Mouse (Mus musculus) forebrain, embryonic 13.5 days (tissue): ENCODE data around the gene Traf2. TPM values are rescaled to one million over a fixed set of nuclear protein-coding genes. Genes with fewer than 3 reads are reported as not detected.

ENCODE experiments used
- ATAC-seq: fragments of 200-750 bp; cut with Nextera tagmentation; 2 replicates; pipeline ENCODE4 v1.8.0; 2017
- H3K27ac ChIP-seq: fragments of 300-500 bp; sonication (generic); 2 replicates; pipeline ENCODE4 v1.5.1; 2015; ENCODE audit warnings: inconsistent platforms, mild to moderate bottlenecking, moderate library complexity
- H3K27me3 ChIP-seq: fragments of 300-500 bp; sonication (generic); 2 replicates; pipeline ENCODE4 v1.6.1; 2015; ENCODE audit warnings: mild to moderate bottlenecking, inconsistent platforms
- H3K36me3 ChIP-seq: fragments of 300-500 bp; sonication (generic); 2 replicates; pipeline ENCODE4 v1.6.1; 2015; ENCODE audit warnings: mild to moderate bottlenecking, inconsistent platforms; ENCODE audit not compliant: poor library complexity, severe bottlenecking
- H3K4me1 ChIP-seq: fragments of 300-500 bp; sonication (generic); 2 replicates; pipeline ENCODE4 v1.6.1; 2015; ENCODE audit warnings: inconsistent platforms
- H3K4me2 ChIP-seq: fragments of 300-500 bp; sonication (generic); 2 replicates; pipeline ENCODE4 v1.6.1; 2015; ENCODE audit warnings: inconsistent platforms, mild to moderate bottlenecking, moderate library complexity
- H3K4me3 ChIP-seq: fragments of 300-500 bp; sonication (generic); 2 replicates; pipeline ENCODE4 v1.5.1; 2015; ENCODE audit warnings: mild to moderate bottlenecking, inconsistent platforms
- H3K9ac ChIP-seq: fragments of 300-500 bp; sonication (generic); 2 replicates; pipeline ENCODE4 v1.6.1; 2015; ENCODE audit warnings: mild to moderate bottlenecking, inconsistent platforms
- H3K9me3 ChIP-seq: fragments of 300-500 bp; sonication (generic); replicated peaks from 2 replicates; pipeline ENCODE4 v1.6.1; 2016; ENCODE audit warnings: inconsistent platforms
- WGBS: fragments of 180-500 bp; shearing (Covaris S2); methylation state at CpG from one replicate; pipeline ENCODE4 v1.1.7; 2015; 5-methylcytosine and 5-hydroxymethylcytosine counted together
- polyA plus RNA-seq: library from polyadenylated mRNA; unstranded; fragments of >200 nt; fragmentation: Nextera tagmentation; extraction: Ambion mirVana; gene quantifications from 2 replicates; pipeline ENCODE4 v1.2.1, GENCODE M21; 2015

Traf2 gene
- polyA plus RNA-seq, 1 experiment from 2014 or later = 30.9 TPM

DNA sequence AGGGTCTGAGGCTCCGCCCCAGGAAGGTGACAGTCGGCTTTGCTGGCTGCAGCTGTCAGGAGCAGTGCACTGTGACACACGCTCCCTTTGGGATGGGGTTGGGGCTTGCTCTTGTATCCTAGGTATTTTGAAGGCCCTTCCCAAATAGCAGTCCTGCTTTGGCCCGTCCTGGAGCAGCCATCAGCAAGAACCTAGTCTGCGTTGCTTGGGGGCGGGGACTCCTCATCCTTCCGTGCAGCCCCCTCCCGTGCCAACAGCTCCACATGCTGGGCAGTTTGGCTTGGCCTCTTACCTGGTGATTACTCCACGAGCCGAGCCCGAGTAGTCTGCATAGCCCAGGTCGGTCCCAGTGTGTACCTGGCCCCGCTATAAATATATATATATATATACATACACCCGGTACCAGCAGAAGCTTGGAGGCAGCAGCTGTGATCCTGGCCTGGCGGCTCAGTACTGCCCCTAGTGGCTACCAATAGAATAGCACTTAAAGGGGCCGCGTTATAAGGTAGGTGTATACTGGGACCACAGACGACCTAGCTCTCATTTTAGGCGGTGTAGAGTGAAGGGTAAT lies 34.6 kb upstream of the Traf2 start, which contains the start of gene Ajm1:
Gene Ajm1 (minus strand): TSS at position 464 of the 571 bp plus-strand sequence.
- H3K9ac ChIP-seq = peak within 1 kb of the TSS; percentile 59
- H3K27ac ChIP-seq = no peak within 1 kb of the TSS
- H3K9me3 ChIP-seq = no peaks in the 10 kb centered on the region
- H3K4me2 ChIP-seq = peak within 1 kb of the TSS; percentile 69
- 6% methylated on average over 19 of the region's 19 CpGs for WGBS
- peaks cover 50% of the 10 kb centered on the region for H3K27me3 ChIP-seq
- peaks cover 32% of the 10 kb centered on the region for H3K36me3 ChIP-seq
- peak within 1 kb of the TSS; percentile 42 for H3K4me3 ChIP-seq
- ATAC-seq = peak; percentile 75
- peaks cover 52% of the 10 kb centered on the region for H3K4me1 ChIP-seq

DNA sequence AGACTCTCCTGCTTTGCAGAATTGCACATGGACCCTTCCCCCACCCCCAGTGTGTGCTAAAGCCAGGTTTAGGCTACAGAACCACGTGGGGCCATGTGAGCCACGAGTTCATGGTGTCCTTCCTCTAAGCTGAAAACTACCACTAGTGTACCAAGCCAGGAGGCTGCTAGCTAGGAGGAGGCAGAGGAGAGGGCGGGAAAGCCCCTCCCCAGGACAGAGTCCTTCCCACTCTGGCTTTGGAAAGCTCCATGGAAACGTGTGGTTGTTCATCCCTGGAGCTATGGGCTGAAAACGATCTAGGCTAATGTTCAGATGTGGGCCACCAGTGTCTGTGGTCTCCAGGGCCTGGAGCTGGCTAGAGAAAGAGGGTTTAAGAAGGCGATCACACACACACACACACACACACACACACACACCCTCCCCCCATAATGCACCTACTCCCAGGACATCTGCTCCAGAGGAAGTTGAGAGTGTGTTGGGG lies 33.9 kb upstream of the Traf2 start:
- H3K9me3 ChIP-seq = no peaks in the 10 kb centered on the region
- H3K27me3 ChIP-seq = peaks cover 57% of the 10 kb centered on the region
- H3K27ac ChIP-seq = no peak overlapping the region
- H3K4me2 ChIP-seq = peak overlapping the region; percentile 69
- peak overlapping the region; percentile 59; the same call in 1 of the 2 replicates for H3K9ac ChIP-seq
- peaks cover 26% of the 10 kb centered on the region for H3K36me3 ChIP-seq
- peaks cover 56% of the 10 kb centered on the region for H3K4me1 ChIP-seq
- H3K4me3 ChIP-seq = peak overlapping the region; percentile 42; the same call in 1 of the 2 replicates
- 52% methylated on average over 5 of the region's 6 CpGs for WGBS
- ATAC-seq = 0 out of 2 replicates have a peak, but pooled peaks have one; percentile 3

DNA sequence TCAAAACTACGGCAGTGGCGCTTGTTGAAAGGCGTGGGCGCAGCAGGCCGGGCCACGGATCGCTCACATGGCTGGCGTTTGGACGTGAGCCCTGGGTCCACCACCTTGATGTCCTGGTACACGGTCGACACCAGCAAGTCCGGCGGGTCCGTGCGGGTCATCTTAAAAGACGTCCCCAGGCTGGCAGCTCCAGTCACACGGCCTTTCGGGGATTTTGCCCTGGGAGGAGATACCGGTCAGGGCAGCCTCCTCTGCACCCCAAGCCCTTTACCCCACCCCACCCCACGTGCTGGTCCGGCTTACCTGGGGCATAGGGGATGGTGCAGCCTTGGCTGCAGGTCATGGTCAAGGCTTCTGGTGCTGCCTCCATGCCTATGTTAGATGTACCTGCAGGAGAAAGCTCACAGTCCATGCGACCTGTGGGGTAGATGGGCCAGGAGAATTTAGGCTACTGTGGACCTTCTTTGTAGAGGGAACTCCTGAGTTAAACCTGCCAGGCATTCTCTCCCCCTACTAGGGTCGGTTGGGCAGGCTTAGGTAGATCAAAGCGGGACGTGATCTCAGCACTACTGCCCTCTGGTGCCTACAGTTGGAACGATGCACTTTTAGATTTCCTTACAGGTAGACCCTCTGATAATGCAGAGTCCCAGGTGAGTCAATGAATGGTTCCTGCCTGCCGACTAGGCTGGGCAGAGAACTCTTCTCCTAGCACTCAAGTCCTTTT lies 33.2 kb upstream of the Traf2 start:
- Histone ChIP-seq H3K9ac (no peak overlapping the region), H3K27me3 (peaks cover 59% of the 10 kb centered on the region), H3K36me3 (peaks cover 18% of the 10 kb centered on the region), H3K4me3 (peak overlapping the region; percentile 19), H3K27ac (no peak overlapping the region), H3K9me3 (no peaks in the 10 kb centered on the region), H3K4me1 (peaks cover 60% of the 10 kb centered on the region), H3K4me2 (peak overlapping the region; percentile 39)
- ATAC-seq = no peak
- WGBS = 7% methylated on average over 27 of the region's 27 CpGs

DNA sequence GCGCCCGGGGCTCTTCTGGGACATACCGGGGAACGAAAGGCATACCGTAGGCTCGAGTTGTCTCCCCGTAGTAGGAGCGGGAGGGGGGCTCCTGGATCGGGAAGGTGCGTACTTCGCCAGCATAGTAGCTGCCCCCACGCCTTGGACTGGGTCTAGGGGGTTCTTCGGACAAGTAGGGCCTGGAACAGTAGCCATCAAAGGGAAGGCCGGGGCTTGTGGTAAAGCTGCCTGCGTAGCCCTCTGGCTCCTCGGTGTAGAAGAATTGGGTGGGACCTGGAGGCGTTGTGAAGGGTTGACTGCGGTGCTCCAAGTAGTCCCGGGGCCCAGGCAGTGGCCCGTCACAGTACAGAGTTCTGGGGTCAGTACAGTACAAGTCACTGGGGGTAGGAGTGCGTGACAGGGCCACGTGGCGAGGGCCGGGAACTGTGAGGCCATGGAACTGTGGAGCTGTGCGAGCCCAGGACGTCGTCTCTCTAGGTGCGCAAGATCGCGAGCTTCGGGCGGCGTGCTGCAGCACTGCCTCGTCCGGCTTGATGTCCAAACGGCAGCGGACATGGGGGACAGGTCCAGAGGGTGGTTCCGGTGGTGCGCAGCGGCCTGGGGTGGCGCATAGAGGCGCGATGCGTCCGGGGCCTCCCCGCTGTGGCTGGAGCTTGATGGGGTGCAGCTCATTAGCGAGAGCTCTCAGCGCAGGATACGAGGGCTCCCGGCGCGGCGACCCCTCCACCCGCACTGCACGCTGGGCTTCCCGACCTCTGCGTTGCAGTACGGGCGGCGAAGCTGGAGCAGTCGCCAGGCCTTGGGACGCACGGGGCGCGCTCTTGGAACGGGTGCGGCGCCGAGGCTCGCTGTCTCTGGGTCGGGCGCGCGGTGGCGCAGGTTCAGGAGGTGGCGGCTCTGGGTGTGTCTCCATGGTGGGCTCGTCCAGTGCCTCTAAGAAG lies 32.3 kb upstream of the Traf2 start:
- H3K4me3 ChIP-seq = peak overlapping the region; percentile 19
- H3K4me1 ChIP-seq = peaks cover 62% of the 10 kb centered on the region
- peaks cover 59% of the 10 kb centered on the region for H3K27me3 ChIP-seq
- H3K9me3 ChIP-seq = no peaks in the 10 kb centered on the region
- no peak overlapping the region for H3K27ac ChIP-seq
- peak overlapping the region; percentile 39 for H3K4me2 ChIP-seq
- peaks cover 10% of the 10 kb centered on the region for H3K36me3 ChIP-seq
- no peak overlapping the region for H3K9ac ChIP-seq
- WGBS = 5% methylated on average over 77 of the region's 77 CpGs
- no peak for ATAC-seq

DNA sequence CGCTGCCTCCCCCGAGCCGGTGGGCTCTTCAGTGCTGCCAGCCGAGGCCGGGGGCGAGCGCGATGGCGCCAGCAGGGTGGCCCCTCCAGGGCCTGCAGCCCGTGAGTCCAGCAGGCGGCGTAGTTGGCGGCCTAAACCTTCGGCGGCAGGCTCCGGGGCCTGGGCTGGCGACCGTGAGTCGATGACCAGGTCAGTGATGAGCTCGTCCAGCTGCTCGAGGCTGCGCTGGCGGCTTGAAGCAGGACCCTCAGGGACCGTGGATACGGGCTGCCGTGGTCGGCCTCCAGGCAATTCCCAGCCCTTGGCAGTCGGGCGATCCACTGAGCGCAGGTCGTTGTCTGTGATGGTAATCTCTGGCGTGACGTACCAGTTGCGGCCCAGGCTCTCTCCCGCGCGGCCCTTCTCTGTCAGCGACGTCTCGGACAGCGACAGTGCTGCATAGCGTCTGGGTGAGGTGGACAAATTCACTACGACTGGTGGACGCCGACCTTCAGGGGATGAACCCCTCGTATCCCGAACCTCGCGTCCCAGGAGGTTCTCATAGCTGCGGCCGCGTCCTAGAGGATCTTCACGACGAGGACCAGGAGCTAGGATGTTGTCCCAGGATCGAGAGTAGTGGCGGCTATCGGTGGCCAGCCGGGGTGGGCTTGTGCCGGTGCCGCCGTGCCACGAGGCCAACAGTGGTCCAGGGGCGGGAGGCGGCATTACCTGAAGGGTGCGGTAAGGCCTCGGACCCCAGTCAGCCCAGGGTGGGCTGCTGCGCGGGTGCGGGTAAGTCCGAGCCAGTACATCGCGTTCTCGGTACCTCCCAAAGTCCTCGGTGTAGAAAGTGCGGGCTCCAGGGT lies 31.4 kb upstream of the Traf2 start:
- no peak for ATAC-seq
- Histone ChIP-seq H3K36me3 (peaks cover under 1% of the 10 kb centered on the region), H3K27ac (no peak overlapping the region), H3K4me3 (peak overlapping the region; percentile 27), H3K4me2 (peak overlapping the region; percentile 49), H3K9me3 (no peaks in the 10 kb centered on the region), H3K9ac (0 out of 2 replicates have a peak overlapping the region, but pooled peaks have one; percentile 30), H3K4me1 (peaks cover 71% of the 10 kb centered on the region), H3K27me3 (peaks cover 59% of the 10 kb centered on the region)
- WGBS = 4% methylated on average over 75 of the region's 75 CpGs

DNA sequence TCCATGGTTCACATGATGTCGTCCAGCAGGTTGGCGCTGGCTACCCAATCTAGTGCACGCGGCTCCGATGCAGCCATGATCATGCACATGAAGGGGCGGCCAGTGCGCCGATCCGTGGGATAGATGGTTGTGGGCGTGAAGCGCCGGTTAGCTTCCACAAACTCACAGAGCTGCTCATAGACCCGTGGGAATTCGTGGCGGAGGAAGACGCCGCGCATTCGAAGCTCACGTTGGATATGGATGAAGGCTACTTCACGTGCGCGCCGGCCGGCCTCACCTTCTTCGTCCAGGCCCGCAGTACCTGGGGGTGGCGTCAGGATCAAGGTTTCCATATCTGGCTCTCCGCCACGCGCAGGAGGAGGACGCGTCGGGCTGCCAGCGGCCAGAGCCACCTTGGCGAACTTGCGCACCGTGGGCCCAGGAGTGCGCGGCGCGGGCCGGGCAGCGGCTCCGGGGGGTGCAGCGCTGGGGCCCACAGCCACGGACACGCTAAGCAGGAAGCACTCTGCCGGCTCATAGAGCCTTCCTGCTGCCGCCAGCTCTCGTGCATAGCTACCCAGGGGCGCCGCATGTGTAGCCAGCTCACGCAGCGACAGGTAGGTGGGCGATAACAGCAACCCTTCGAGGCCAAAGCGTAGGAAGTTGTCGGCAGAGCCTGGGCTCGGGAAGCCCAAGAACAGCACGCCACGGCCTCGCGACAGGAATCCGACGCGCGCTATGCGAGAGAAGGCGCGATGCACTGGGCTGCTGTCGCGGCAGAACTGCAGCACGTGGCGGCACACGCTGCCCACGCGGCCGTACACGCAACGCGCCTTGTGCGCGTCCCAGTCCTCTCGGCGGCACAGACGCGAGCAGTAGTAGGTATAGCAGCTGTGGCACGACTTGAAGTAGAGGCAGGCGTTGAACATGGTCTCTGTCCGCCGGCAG lies 30.5 kb upstream of the Traf2 start:
- peak overlapping the region; percentile 27 for H3K4me3 ChIP-seq
- H3K9me3 ChIP-seq = no peaks in the 10 kb centered on the region
- H3K27me3 ChIP-seq = peaks cover 59% of the 10 kb centered on the region
- H3K9ac ChIP-seq = 0 out of 2 replicates have a peak overlapping the region, but pooled peaks have one; percentile 30
- H3K4me2 ChIP-seq = peak overlapping the region; percentile 49
- no peaks in the 10 kb centered on the region for H3K36me3 ChIP-seq
- 16% methylated on average over 92 of the region's 92 CpGs for WGBS
- ATAC-seq = no peak
- peaks cover 73% of the 10 kb centered on the region for H3K4me1 ChIP-seq
- H3K27ac ChIP-seq = no peak overlapping the region

DNA sequence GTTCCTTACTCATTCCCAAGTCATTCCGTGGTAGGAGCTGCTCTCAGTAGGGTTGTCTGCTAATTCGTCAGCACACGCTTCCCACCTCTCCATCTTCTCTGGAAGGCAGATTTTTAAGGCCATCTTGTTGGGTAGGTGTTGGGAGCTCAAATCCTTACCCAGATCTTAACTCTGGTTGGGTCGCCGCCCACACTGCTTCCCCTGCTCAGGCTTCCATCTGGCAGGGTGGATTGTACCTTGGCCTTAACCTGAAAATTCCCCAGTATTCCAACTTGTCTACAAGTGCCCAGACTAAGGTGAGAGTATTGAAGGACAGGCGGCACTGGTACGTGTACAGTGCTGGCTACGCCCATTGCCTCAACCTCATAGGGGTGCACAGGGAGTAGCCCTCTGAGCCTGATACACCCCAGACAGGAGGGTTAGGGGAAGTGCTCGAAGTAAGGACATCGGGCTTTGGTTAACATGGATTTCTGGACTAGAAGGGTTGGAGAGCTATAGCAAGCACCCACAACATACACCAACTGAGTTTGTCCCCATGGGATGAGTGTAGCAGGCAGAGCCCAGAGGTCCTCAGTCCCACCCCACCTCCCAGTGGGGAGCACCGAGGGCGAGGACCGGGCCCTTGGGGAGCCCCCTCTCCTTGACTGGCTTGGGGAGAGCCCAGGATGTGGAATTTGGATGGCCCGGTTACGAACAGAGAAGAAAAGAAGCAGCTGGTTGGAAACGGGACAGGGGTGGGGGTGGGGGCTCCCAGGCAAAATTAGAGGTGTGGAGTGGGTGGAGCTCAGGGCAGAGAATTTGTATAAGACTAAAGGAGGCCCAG lies 29.5 kb upstream of the Traf2 start:
- 0 out of 2 replicates have a peak overlapping the region, but pooled peaks have one; percentile 54 for H3K4me3 ChIP-seq
- peak overlapping the region; percentile 92 for H3K4me2 ChIP-seq
- peaks cover 65% of the 10 kb centered on the region for H3K4me1 ChIP-seq
- H3K9me3 ChIP-seq = no peaks in the 10 kb centered on the region
- ATAC-seq = no peak
- H3K36me3 ChIP-seq = peaks cover 9% of the 10 kb centered on the region
- 65% methylated on average over 16 of the region's 16 CpGs for WGBS
- no peak overlapping the region for H3K27ac ChIP-seq
- peak overlapping the region; percentile 71; the same call in 1 of the 2 replicates for H3K9ac ChIP-seq
- H3K27me3 ChIP-seq = peaks cover 57% of the 10 kb centered on the region

DNA sequence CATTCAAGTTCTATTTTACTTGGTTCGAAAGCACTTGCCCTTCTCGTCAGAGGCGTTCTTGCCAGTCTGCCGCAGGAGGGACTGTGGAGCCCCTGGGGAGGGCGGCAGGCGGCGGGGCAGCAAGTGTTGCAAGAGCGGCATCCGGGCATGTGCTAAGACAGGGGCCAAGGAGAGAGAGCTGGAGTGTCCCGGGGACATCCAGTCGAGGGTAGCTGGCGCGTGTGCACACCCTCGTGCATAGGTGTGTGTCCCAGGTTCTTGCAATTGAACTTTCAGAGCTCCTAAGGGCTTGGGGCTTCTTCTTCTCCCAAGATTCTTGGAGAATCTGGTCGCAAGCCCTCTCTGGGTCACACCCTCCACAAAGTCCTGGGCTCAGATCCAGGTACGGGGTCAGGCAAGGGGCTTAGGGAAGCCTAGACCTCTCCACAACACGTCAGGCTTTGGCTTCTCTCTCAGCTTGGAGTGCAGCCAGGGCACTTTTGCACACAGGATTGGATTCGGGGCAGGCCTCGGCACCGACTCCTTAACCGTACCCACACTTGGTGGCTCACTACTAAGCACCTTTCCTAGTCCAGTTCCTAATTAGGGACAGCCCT lies 28.8 kb upstream of the Traf2 start:
- H3K4me3 ChIP-seq = peak overlapping the region; percentile 54
- H3K9ac ChIP-seq = peak overlapping the region; percentile 71
- H3K27me3 ChIP-seq = peaks cover 50% of the 10 kb centered on the region
- no peaks in the 10 kb centered on the region for H3K9me3 ChIP-seq
- 9% methylated on average over 21 of the region's 21 CpGs for WGBS
- ATAC-seq = no peak; the same call in 1 of the 2 replicates
- peaks cover 15% of the 10 kb centered on the region for H3K36me3 ChIP-seq
- peaks cover 58% of the 10 kb centered on the region for H3K4me1 ChIP-seq
- peak overlapping the region; percentile 92 for H3K4me2 ChIP-seq
- peak overlapping the region; percentile 76 for H3K27ac ChIP-seq

DNA sequence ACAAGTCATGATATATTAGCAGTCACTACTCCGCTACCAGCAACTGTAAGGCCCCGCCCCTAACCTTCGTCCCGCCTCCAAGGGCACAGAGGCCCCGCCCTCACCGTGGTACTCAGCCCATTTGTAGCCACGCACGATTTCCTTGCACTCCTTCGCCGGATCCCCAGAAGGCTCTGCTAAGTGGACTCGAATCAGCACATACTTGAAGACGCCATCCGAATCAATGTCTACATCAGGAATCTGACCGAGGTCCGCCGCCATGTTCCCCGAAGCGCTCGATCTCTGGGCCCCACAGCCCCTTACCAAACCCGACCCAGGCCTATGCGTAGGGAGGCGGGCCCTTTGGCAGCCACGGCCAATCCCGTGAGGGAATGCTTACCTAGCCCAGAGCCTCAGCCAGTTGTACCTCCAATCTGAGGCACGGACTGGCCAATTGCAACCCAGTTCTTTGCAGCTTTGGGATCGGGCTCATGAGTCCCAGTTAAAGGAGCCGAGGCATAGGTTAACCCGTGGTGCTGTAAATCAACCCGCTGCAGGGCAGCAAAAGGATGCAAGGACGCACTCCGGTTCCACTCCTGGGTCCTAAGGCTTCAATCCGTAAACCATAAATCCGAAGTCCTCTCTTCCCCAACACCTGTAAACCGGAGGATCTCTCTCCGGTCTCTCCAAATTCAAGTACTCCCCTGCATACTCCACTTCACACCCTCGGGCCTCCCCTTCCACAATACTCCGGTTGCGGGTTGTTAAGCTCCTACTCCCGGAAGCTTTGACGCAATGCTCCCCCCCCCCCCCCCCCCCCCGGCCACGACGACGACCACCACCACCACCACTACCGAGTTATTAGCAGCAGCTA lies 28.1 kb upstream of the Traf2 start, which contains the start of the genes Mamdc4 and Phpt1:
Gene Mamdc4 (minus strand): TSS at position 267 of the 853 bp plus-strand sequence.
Gene Phpt1 (minus strand): TSS at position 646 of the 853 bp plus-strand sequence.
- Histone ChIP-seq H3K27me3 (peaks cover 43% of the 10 kb centered on the region), H3K9ac (peak within 1 kb of the TSS; percentile 77), H3K4me1 (peaks cover 57% of the 10 kb centered on the region), H3K36me3 (peaks cover 22% of the 10 kb centered on the region), H3K9me3 (no peaks in the 10 kb centered on the region), H3K27ac (peak within 1 kb of the TSS; percentile 76), H3K4me3 (peak within 1 kb of the TSS; percentile 54), H3K4me2 (peak within 1 kb of the TSS; percentile 92)
- under 1% methylated on average over 44 of the region's 45 CpGs for WGBS
- peak; percentile 99 for ATAC-seq
